Mouse (Mus musculus) lung, embryonic 16.5 days (tissue): ENCODE results near the gene Gpc6. TPM values are rescaled to one million over a fixed set of nuclear protein-coding genes. Genes with fewer than 3 reads are reported as not detected.

ENCODE experiments used
- ATAC-seq: fragments of 200-750 bp; cut with Nextera tagmentation; 2 replicates; pipeline ENCODE4 v1.8.0; 2017; ENCODE audit warnings: low read depth, mild to moderate bottlenecking, moderate library complexity
- H3K27ac ChIP-seq: fragments of 300-500 bp; sonication (generic); 2 replicates; pipeline ENCODE4 v1.5.1; 2014; ENCODE audit warnings: mild to moderate bottlenecking, control low read depth, low read length
- H3K27me3 ChIP-seq: fragments of 300-500 bp; sonication (generic); 2 replicates; pipeline ENCODE4 v1.6.1; 2014; ENCODE audit warnings: low read depth, low read length, mixed read lengths; ENCODE audit not compliant: control insufficient read depth, insufficient read depth
- H3K36me3 ChIP-seq: fragments of 300-500 bp; sonication (generic); 2 replicates; pipeline ENCODE4 v1.6.1; 2014; ENCODE audit warnings: low read length; ENCODE audit not compliant: control insufficient read depth, insufficient read depth
- H3K4me1 ChIP-seq: fragments of 300-500 bp; sonication (generic); replicated peaks from 2 replicates; pipeline ENCODE4 v1.6.1; 2014; ENCODE audit warnings: low read length, mixed read lengths; ENCODE audit not compliant: control insufficient read depth, insufficient read depth
- H3K4me2 ChIP-seq: fragments of 300-500 bp; sonication (generic); 2 replicates; pipeline ENCODE4 v1.6.1; 2014; ENCODE audit warnings: low read depth, low read length, control low read depth
- H3K4me3 ChIP-seq: fragments of 300-500 bp; sonication (generic); 2 replicates; pipeline ENCODE4 v1.5.1; 2014; ENCODE audit warnings: mild to moderate bottlenecking, low read length, control low read depth
- H3K9ac ChIP-seq: fragments of 300-500 bp; sonication (generic); 2 replicates; pipeline ENCODE4 v1.6.1; 2014; ENCODE audit warnings: low read length, control low read depth
- H3K9me3 ChIP-seq: fragments of 300-500 bp; sonication (generic); 2 replicates; pipeline ENCODE4 v1.6.1; 2016; ENCODE audit warnings: low read length; ENCODE audit not compliant: control insufficient read depth
- WGBS: fragments of 180-500 bp; shearing (Covaris S2); extraction: QIAGEN DNeasy Blood & Tissue Kit; methylation state at CpG from one replicate; pipeline ENCODE4 v1.1.7; 2014; 5-methylcytosine and 5-hydroxymethylcytosine counted together
- polyA plus RNA-seq: library from polyadenylated mRNA; unstranded; fragments of >200 nt; fragmentation: Nextera tagmentation; extraction: Ambion mirVana; gene quantifications from 2 replicates; pipeline ENCODE4 v1.2.1, GENCODE M21; 2015

Gpc6 gene
- polyA plus RNA-seq, 1 experiment from 2014 or later: 26.1 TPM

DNA sequence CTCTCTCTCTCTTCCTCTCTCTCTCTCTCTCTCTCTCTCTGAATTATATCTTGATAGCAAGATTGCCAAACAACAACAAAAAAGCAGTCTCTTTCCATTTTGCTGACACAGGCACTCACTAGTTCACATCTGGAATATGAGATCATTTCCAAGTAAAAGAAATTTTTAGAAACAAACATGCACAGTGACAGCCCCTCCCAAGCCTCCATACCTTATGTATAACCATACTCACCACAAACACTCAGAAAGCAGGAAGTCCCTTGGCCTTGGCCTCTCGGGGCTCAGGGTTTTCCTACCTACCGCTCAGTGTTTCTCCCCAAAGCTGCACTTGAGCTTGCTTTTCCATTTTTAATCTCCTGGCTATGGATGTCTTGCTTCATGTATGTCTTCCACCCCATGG, 52.1 kb downstream of the Gpc6 start:
- Histone ChIP-seq H3K4me1 (peaks cover 4% of the 10 kb centered on the region; the same call in 1 of the 2 replicates), H3K27me3 (no peaks in the 10 kb centered on the region), H3K27ac (no peak overlapping the region), H3K4me2 (no peak overlapping the region), H3K4me3 (no peak overlapping the region), H3K36me3 (no peaks in the 10 kb centered on the region), H3K9ac (no peak overlapping the region), H3K9me3 (no peaks in the 10 kb centered on the region)
- 59% methylated on average over 2 of the region's 2 CpGs for WGBS
- no peak for ATAC-seq

GRCm38 (mm10) chr14:116979714-116980382, 54.7 kb downstream of the Gpc6 start:
- Histone ChIP-seq H3K9ac (no peak overlapping the region), H3K36me3 (no peaks in the 10 kb centered on the region), H3K4me2 (peak overlapping the region; percentile 22; the same call in 1 of the 2 replicates), H3K27me3 (no peaks in the 10 kb centered on the region), H3K4me3 (no peak overlapping the region), H3K9me3 (no peaks in the 10 kb centered on the region), H3K4me1 (peaks cover 4% of the 10 kb centered on the region; the same call in 1 of the 2 replicates), H3K27ac (peak overlapping the region; percentile 12; the same call in 1 of the 2 replicates)
- ATAC-seq: peak; percentile 36; the same call in 1 of the 2 replicates
- 52% methylated on average over 10 of the region's 10 CpGs for whole genome bisulfite sequencing

DNA sequence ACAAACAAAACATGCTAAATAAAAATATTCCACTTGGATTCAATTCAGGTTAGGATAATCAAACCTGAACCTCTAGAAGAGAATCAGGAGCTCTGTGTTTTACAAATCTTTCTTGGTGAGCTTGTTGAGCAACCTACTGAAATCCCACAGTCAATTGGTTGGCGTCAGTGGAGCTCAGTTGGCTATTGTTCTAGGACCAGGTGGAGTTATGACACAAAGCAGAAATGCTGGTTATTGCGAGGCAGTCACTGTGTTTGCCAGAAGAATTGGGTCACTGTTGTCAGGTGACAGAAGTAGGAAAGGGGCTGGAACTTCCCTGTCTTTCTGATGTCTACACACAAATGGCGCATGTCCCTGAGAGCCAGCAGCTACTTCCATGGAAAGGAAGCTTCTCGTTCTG, 56.6 kb downstream of the Gpc6 start:
- no peak for ATAC-seq
- Histone ChIP-seq H3K9ac (no peak overlapping the region), H3K4me2 (no peak overlapping the region), H3K27me3 (no peaks in the 10 kb centered on the region), H3K36me3 (no peaks in the 10 kb centered on the region), H3K4me3 (no peak overlapping the region), H3K27ac (no peak overlapping the region), H3K9me3 (no peaks in the 10 kb centered on the region), H3K4me1 (peaks cover 4% of the 10 kb centered on the region; the same call in 1 of the 2 replicates)
- WGBS: 82% methylated on average over 4 of the region's 4 CpGs

GRCm38 (mm10) chr14:116987341-116987740, 62.2 kb downstream of the Gpc6 start:
- H3K9ac ChIP-seq: no peak overlapping the region
- WGBS: 83% methylated on average over 3 of the region's 3 CpGs
- H3K27me3 ChIP-seq: no peaks in the 10 kb centered on the region
- H3K27ac ChIP-seq: no peak overlapping the region
- no peaks in the 10 kb centered on the region for H3K36me3 ChIP-seq
- H3K9me3 ChIP-seq: no peaks in the 10 kb centered on the region
- no peak overlapping the region for H3K4me3 ChIP-seq
- H3K4me1 ChIP-seq: no peaks in the 10 kb centered on the region
- no peak overlapping the region for H3K4me2 ChIP-seq
- ATAC-seq: no peak

- no peak for ATAC-seq
- Histone ChIP-seq H3K9ac (no peak overlapping the region), H3K4me2 (no peak overlapping the region), H3K4me1 (no peaks in the 10 kb centered on the region; the same call in 1 of the 2 replicates), H3K4me3 (no peak overlapping the region), H3K27ac (no peak overlapping the region), H3K27me3 (no peaks in the 10 kb centered on the region), H3K36me3 (no peaks in the 10 kb centered on the region), H3K9me3 (no peaks in the 10 kb centered on the region)
- WGBS: 76% methylated on average over 1 of the region's 1 CpGs
Observed at GRCm38 (mm10) chr14:117000376-117000775, 75.3 kb downstream of the Gpc6 start.

- H3K9ac ChIP-seq: no peak overlapping the region
- no peaks in the 10 kb centered on the region for H3K9me3 ChIP-seq
- no peak overlapping the region for H3K4me3 ChIP-seq
- no peaks in the 10 kb centered on the region for H3K36me3 ChIP-seq
- ATAC-seq: no peak
- H3K27ac ChIP-seq: no peak overlapping the region
- no peak overlapping the region for H3K4me2 ChIP-seq
- H3K4me1 ChIP-seq: no peaks in the 10 kb centered on the region
- WGBS: 52% methylated on average over 8 of the region's 8 CpGs
- H3K27me3 ChIP-seq: no peaks in the 10 kb centered on the region
Observed at GRCm38 (mm10) chr14:117002313-117002712, 77.2 kb downstream of the Gpc6 start.

DNA sequence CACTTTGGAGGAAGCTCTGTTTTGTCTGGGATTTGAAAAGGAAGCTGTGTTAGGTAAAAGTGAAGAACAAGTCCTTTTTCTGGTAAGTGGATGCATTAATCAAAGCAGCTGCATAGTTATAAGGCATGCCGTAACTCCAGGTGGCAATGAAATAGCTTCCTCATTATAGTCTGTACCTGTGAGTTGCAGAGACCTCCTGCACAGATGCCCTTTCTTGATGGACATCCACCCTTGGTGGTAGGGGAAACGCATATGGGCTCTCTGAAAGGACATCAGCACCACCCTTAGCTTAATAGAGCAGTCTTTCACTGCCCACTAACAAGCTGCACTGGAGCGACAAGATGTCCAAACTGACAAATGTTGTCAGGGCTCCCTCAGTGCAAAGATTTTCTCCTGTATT, 83.7 kb downstream of the Gpc6 start:
- Histone ChIP-seq H3K9me3 (no peaks in the 10 kb centered on the region), H3K4me1 (no peaks in the 10 kb centered on the region), H3K27me3 (no peaks in the 10 kb centered on the region), H3K4me3 (no peak overlapping the region), H3K27ac (no peak overlapping the region), H3K9ac (no peak overlapping the region), H3K36me3 (no peaks in the 10 kb centered on the region), H3K4me2 (no peak overlapping the region)
- 82% methylated on average over 3 of the region's 3 CpGs for WGBS
- no peak for ATAC-seq

- ATAC-seq: no peak
- H3K9ac ChIP-seq: no peak overlapping the region
- H3K9me3 ChIP-seq: no peaks in the 10 kb centered on the region
- H3K4me2 ChIP-seq: no peak overlapping the region
- H3K27ac ChIP-seq: no peak overlapping the region
- H3K4me3 ChIP-seq: no peak overlapping the region
- H3K27me3 ChIP-seq: no peaks in the 10 kb centered on the region
- whole genome bisulfite sequencing: 61% methylated on average over 1 of the region's 1 CpGs
- no peaks in the 10 kb centered on the region for H3K4me1 ChIP-seq
- H3K36me3 ChIP-seq: no peaks in the 10 kb centered on the region
Observed at GRCm38 (mm10) chr14:117012969-117013368, 87.9 kb downstream of the Gpc6 start.

DNA sequence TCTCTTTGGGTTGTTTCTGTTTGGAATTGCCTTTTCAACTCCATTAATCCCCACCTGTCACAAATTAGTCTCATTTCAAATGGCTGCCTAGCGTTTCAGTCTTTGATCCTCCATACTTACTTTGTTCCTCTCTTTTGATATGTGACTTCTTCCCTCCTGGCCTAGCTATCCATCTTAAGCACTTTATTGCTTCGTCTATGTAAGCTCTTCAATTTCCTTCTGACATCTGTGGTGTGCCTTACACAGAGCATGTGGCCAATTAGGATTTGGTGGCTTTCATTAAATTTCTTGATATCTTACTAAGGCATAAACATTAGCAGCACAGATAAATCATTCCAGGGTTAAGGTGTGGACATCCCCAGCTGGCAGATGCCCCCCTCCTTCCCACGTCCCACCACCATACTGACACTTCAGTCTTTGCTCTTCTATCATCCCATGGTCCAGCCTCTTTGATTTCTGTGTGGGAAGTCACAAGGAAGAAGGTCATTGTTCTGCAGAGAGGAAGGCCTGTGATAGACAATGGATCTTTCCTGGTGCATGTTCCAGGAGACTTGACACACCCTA, 88.5 kb downstream of the Gpc6 start:
- Histone ChIP-seq H3K4me3 (no peak overlapping the region), H3K4me2 (no peak overlapping the region), H3K9me3 (no peaks in the 10 kb centered on the region), H3K27me3 (no peaks in the 10 kb centered on the region), H3K36me3 (no peaks in the 10 kb centered on the region), H3K27ac (no peak overlapping the region), H3K4me1 (no peaks in the 10 kb centered on the region), H3K9ac (no peak overlapping the region)
- 62% methylated on average over 3 of the region's 3 CpGs for WGBS
- ATAC-seq: no peak
